Mouse (Mus musculus): Measurements from ENCODE around the gene Lgr6. TPM values are rescaled to one million over a fixed set of nuclear protein-coding genes. Genes with fewer than 3 reads are reported as not detected.

The Lgr6 gene
- polyA plus RNA-seq, 3 experiments from 2014 or later, result 0.05 to 0.28 TPM; not detected in 1

GRCm38 (mm10) chr1:135075270-135075669 is 29.8 kb downstream of the Lgr6 start:
- no peak for ATAC-seq

GRCm38 (mm10) chr1:135072643-135073042 is 32.4 kb downstream of the Lgr6 start:
- ATAC-seq, result no peak

- no peak for ATAC-seq
These were observed 35.2 kb downstream of the Lgr6 start for GRCm38 (mm10) chr1:135069841-135070240.

GRCm38 (mm10) chr1:135064525-135064924 is 40.6 kb downstream of the Lgr6 start:
- no peak for ATAC-seq

DNA sequence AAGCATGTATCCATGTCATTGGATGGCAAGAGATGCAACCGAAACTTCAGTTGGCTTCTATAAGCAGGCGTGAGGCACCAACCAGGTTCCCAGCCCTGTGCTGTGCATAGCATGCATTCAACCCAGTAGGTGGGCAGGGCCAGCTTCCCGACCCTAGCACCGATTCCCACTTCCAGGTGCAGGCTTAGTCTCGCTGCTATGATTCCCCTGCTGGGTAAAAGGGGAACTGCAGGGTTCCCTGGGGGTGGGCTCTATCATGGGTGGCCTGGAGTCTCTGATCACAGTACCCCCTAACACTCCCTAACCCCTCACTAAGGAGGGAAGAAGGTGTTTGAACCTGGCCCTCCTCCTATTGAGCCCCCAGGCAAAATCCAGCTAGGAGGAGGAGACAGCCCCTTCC is 42.1 kb downstream of the Lgr6 start:
- ATAC-seq, result no peak

DNA sequence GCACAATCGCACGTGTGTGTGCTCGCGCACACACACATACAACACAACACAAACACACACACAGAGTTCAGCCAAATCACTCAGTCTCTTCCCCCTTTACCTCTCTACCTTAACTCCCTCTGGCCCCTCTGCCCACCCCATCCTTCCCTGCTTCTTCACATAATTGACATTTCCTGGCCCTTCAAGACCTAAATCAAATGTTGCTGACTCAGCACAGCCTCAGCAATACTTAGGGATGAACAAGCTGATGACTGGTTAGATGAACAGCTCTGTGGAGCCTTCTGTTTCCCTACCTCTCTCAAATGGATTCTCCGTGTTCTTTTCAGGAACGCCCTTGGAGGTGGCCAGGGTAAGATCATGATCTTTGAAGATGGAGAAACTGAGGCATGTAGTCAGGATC is 43.8 kb downstream of the Lgr6 start:
- ATAC-seq, result no peak

DNA sequence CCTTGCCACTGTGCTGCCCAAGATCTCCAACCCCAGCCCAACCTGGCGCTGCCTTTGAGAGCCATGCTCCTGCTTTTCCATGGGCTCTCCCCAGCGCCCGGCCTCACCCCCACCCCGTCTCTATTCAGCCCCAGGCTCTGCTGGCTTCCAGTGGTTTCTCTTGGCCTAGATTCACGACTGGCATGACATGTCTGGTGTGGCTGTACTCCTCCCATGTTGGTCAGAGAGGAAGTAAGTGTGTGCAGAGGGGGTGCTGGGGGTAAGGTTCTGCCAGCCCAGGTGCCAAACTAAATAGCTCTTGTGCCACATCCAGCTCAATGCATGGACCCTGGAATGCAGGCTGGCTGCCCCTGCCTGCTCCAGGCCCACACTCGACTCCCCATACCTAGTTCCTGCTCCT is 44.9 kb downstream of the Lgr6 start:
- no peak for ATAC-seq

GRCm38 (mm10) chr1:135056901-135057300 is 48.2 kb downstream of the Lgr6 start:
- ATAC-seq, result no peak

DNA sequence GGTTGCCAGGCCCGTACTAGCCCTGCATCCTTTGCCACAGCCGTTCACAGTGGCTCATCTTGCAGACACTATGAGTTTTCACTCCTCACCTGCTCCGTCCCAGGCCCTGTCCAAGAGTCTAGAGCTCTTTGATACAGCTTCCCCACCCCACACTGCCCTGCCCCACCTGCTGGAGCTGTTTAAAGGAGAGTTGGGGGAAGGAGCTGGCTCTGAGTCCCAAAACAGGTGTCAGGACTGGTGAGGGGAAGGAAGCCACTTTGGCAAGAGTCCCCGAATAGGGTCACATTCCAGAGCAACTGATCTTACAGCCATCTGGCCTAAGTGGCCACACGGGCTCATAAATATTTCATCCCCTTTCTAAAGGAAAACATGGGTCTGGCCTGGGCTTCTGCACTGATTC is 51.0 kb downstream of the Lgr6 start:
- ATAC-seq, result no peak

GRCm38 (mm10) chr1:135044439-135044838 is 60.6 kb downstream of the Lgr6 start:
- ATAC-seq, result no peak

- ATAC-seq, result no peak
These were observed 68.8 kb downstream of the Lgr6 start for GRCm38 (mm10) chr1:135036297-135036696.

DNA sequence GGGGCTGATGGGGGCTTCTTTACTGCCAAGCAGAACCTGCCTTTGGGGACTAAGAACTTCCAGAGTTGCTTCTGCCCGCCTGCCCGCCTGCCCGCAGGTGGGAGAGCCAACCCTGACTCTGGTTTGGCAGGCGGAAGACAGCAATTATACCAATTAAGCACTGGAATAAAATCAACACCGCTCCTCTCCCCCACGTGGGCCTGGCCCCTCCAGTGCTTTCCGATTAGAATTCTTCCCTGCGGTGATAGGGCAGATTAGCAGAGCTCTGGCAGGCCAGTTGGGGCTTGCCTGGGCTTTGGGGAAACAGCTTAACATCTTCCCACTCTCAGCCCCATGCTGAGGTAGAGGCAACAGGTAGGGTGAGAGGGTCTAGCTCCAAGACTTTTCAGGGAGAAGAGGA is 72.4 kb downstream of the Lgr6 start:
- ATAC-seq, result no peak

DNA sequence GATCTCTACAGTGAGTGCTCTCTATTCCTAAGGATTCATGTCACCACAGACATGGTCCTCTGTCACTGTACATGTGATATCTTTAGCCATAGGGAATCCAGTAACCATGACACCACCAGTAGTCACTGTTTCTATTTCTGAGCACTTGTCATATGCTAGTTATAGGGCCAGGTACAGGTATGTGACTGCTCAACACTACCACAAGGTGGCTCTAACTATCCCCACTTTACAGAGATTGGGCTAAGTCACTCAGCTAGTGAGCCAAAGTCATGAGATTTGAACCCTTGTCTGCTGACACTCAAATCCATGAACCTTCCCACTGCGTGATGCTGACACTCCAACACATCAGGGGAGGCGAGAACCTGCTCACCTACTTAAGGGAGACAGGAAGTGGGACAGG is 75.0 kb downstream of the Lgr6 start:
- no peak for ATAC-seq

- ATAC-seq, result no peak
These were observed 78.8 kb downstream of the Lgr6 start for GRCm38 (mm10) chr1:135026275-135026674.

GRCm38 (mm10) chr1:135023583-135023982 is 81.5 kb downstream of the Lgr6 start:
- no peak for ATAC-seq

- no peak for ATAC-seq
These were observed 83.1 kb downstream of the Lgr6 start for GRCm38 (mm10) chr1:135021936-135022335.

DNA sequence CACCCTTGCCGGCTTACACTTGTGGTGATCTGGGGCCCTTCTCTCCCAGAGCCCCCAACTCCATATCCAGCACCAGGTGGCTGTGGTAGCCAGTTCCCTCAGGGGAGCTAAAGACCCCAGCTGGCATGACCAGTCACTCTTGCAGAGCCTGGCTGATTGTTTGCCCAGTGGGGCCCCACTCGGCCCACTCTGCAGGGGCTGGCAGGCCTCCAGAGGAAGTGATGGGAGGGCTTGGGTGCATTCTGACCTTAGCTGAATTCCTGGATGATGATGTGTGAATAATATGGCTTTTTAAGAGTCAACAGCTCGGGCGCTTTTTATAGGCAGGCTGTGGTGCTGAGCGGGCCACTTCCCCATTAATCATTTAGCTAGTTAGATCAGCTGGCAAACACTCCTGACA is 84.1 kb downstream of the Lgr6 start:
- no peak for ATAC-seq

- no peak for ATAC-seq
These were observed 84.7 kb downstream of the Lgr6 start for GRCm38 (mm10) chr1:135020281-135020940.

DNA sequence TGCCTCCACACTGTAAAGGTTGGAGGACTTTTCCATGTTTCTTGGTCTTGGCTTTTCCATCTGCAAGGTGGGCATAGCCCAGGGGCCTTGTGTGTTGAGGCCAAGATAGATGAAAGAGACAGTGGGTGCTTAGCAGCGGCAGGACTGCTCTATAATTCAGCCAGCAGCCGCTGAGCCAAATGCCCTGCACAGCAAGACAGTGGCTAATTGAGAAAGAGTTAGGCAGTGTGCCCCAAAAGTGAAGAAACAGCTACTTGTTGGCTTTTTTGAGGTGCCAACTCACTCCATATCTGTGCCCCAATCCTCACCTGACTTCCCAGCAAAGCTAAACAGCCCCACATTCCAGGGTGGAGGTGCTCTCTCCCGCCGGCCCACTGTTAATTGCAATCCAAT is 85.3 kb downstream of the Lgr6 start:
- no peak for ATAC-seq

- no peak for ATAC-seq
These were observed 85.8 kb downstream of the Lgr6 start for GRCm38 (mm10) chr1:135019087-135019774.

- no peak for ATAC-seq
These were observed 87.4 kb downstream of the Lgr6 start for GRCm38 (mm10) chr1:135017656-135018015.

GRCm38 (mm10) chr1:135016907-135017655 is 88.0 kb downstream of the Lgr6 start:
- no peak for ATAC-seq

- no peak for ATAC-seq
These were observed 90.1 kb downstream of the Lgr6 start for GRCm38 (mm10) chr1:135014921-135015445.

GRCm38 (mm10) chr1:135012472-135012871 is 92.6 kb downstream of the Lgr6 start:
- no peak for ATAC-seq
